Mouse (Mus musculus) stomach, embryonic 14.5 days (tissue): Measurements from ENCODE around the gene Tmem72. TPM values are rescaled to one million over a fixed set of nuclear protein-coding genes. Genes with fewer than 3 reads are reported as not detected.

ENCODE experiments used
- ATAC-seq: fragments of 200-750 bp; cut with Nextera tagmentation; 2 replicates; pipeline ENCODE4 v1.8.0; 2017; ENCODE audit warnings: low read depth, moderate TSS enrichment; ENCODE audit not compliant: insufficient number of reproducible peaks, insufficient read depth, low FRiP score
- H3K27ac ChIP-seq: fragments of 300-500 bp; sonication (generic); 2 replicates; pipeline ENCODE4 v1.5.1; 2014; ENCODE audit warnings: mild to moderate bottlenecking, low read length, moderate library complexity, mixed read lengths
- H3K27me3 ChIP-seq: fragments of 300-500 bp; sonication (generic); 2 replicates; pipeline ENCODE4 v1.6.1; 2014; ENCODE audit warnings: low read length, control low read depth, mixed read lengths; ENCODE audit not compliant: control insufficient read depth, insufficient read depth
- H3K36me3 ChIP-seq: fragments of 300-500 bp; sonication (generic); 2 replicates; pipeline ENCODE4 v1.6.1; 2014; ENCODE audit warnings: mild to moderate bottlenecking, control low read depth, low read length, moderate library complexity, mixed read lengths; ENCODE audit not compliant: control insufficient read depth, insufficient read depth
- H3K4me1 ChIP-seq: fragments of 300-500 bp; sonication (generic); 2 replicates; pipeline ENCODE4 v1.6.1; 2014; ENCODE audit warnings: low read length, control low read depth, mixed read lengths; ENCODE audit not compliant: control insufficient read depth, insufficient read depth
- H3K4me2 ChIP-seq: fragments of 300-500 bp; sonication (generic); replicated peaks from 2 replicates; pipeline ENCODE4 v1.6.1; 2014; ENCODE audit warnings: low read depth, low read length, control low read depth
- H3K4me3 ChIP-seq: fragments of 300-500 bp; sonication (generic); 2 replicates; pipeline ENCODE4 v1.5.1; 2014; ENCODE audit warnings: low read depth, low read length, control low read depth
- H3K9ac ChIP-seq: fragments of 300-500 bp; sonication (generic); replicated peaks from 2 replicates; pipeline ENCODE4 v1.6.1; 2014; ENCODE audit warnings: low read depth, mild to moderate bottlenecking, control low read depth, low read length, moderate library complexity, mixed read lengths
- H3K9me3 ChIP-seq: fragments of 300-500 bp; sonication (generic); 2 replicates; pipeline ENCODE4 v1.6.1; 2016; ENCODE audit warnings: low read depth, low read length, control low read depth; ENCODE audit not compliant: control insufficient read depth
- WGBS: fragments of 180-500 bp; shearing (Covaris S2); extraction: QIAGEN DNeasy Blood & Tissue Kit; methylation state at CpG from one replicate; pipeline ENCODE4 v1.1.7; 2014; 5-methylcytosine and 5-hydroxymethylcytosine counted together
- polyA plus RNA-seq: library from polyadenylated mRNA; unstranded; fragments of >200 nt; fragmentation: Nextera tagmentation; extraction: Ambion mirVana; gene quantifications from 2 replicates; pipeline ENCODE4 v1.2.1, GENCODE M21; 2014

The Tmem72 gene
- 0.06 and 0.07 TPM in 2 replicates for polyA plus RNA-seq

DNA sequence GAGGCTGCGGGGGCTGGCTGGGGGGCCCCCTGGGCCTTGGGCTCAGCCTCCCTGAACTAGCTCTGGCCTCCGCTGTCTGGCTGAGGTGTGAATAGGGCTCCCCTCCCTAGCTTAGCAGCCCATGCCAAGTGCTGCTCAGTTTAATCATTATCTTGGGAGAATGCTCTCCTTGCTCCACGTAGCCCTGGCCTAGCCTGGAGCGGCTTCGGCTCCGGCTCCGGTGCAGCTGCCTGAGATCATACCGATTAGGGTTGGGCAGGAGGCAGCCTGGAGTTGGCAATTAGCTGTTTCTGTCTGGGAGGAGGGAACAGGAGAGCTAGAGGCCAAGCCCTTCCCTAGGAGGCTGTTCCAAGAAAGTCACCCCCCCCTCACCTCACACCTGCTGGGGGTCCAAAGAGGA lies at the start of gene Tmem72:
TSS of gene Tmem72 (minus strand) at position 248 of the 400 bp plus-strand sequence.
- H3K4me1 ChIP-seq: no peaks in the 10 kb centered on the region
- H3K4me2 ChIP-seq: no peak within 1 kb of the TSS
- no peak within 1 kb of the TSS for H3K4me3 ChIP-seq
- H3K9ac ChIP-seq: no peak within 1 kb of the TSS
- ATAC-seq: 0 out of 2 replicates have a peak, but pooled peaks have one; percentile 61
- WGBS: 49% methylated on average over 8 of the region's 8 CpGs
- no peaks in the 10 kb centered on the region for H3K9me3 ChIP-seq
- H3K36me3 ChIP-seq: no peaks in the 10 kb centered on the region
- H3K27me3 ChIP-seq: no peaks in the 10 kb centered on the region
- no peak within 1 kb of the TSS for H3K27ac ChIP-seq

- Histone ChIP-seq H3K27ac (no peak overlapping the region), H3K9me3 (no peaks in the 10 kb centered on the region), H3K36me3 (no peaks in the 10 kb centered on the region), H3K9ac (no peak overlapping the region), H3K4me3 (no peak overlapping the region), H3K4me2 (no peak overlapping the region), H3K4me1 (no peaks in the 10 kb centered on the region), H3K27me3 (no peaks in the 10 kb centered on the region)
- WGBS: 80% methylated on average over 4 of the region's 4 CpGs
- no peak for ATAC-seq
These were observed 47.8 kb upstream of the Tmem72 start for GRCm38 (mm10) chr6:116764524-116764923.

DNA sequence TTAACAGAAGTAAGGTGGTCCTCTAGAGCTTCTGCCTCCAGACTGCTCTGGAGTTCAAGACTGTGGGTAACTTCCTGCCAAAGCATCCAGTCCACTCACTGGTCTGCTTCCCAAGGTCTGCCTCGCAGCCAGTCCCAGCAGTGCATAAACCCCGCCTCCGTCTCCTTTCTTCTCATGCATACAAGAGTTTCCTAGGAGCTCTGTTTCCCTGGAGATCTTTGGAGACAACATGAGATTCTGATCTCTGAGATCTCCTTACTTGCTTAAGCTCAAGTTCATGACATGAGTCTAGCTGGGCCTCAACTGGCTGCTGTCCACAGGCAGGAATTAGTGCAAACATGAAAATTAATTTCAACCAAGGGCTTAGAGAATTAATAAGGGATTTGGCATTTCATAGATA lies 45.6 kb upstream of the Tmem72 start:
- WGBS: 51% methylated on average over 3 of the region's 3 CpGs
- H3K27me3 ChIP-seq: no peaks in the 10 kb centered on the region
- H3K27ac ChIP-seq: no peak overlapping the region
- no peak overlapping the region for H3K4me2 ChIP-seq
- no peaks in the 10 kb centered on the region for H3K4me1 ChIP-seq
- no peak for ATAC-seq
- H3K4me3 ChIP-seq: no peak overlapping the region
- no peaks in the 10 kb centered on the region for H3K36me3 ChIP-seq
- H3K9me3 ChIP-seq: no peaks in the 10 kb centered on the region
- no peak overlapping the region for H3K9ac ChIP-seq

DNA sequence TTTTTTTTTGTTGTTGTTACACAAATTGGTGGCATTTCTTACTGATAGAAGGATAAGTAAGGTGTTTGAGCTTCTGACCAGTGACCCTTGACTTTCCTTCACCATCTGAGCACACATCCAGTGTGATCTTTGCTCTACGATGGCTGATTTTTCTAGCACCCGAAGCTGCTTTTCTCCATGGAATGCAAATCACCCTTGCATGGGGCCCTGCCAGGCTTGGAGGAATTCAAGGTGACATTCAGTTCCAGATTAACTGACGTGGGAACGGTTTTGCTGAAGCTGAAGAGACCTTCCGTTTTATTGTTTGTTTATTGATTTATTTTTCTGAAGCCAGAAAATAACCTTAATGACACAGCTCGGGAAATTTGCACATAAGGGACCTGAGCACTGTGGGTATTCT lies 43.5 kb upstream of the Tmem72 start:
- H3K4me2 ChIP-seq: no peak overlapping the region
- no peaks in the 10 kb centered on the region for H3K4me1 ChIP-seq
- H3K9me3 ChIP-seq: no peaks in the 10 kb centered on the region
- ATAC-seq: no peak
- H3K4me3 ChIP-seq: no peak overlapping the region
- no peaks in the 10 kb centered on the region for H3K36me3 ChIP-seq
- 69% methylated on average over 6 of the region's 6 CpGs for WGBS
- no peaks in the 10 kb centered on the region for H3K27me3 ChIP-seq
- H3K27ac ChIP-seq: no peak overlapping the region
- no peak overlapping the region for H3K9ac ChIP-seq

DNA sequence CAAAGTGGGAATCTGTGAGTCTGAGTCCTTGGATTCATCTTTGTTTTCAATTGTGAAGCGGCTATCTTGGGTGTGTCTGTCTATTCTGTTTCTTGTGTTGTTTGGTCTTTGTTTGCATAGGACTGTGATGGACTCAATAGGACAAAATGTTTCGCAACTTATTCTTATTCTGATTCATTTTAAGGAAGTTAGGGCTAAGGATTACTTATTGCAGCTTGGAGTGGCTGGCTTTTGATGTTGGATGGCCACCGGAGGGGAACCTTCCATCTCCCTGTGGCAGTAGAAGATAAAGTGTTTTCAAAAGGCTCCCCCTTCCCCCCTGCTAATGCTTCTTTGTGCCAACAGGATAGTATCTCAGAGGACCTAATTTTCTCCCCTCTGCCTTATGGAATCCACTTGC lies 39.7 kb upstream of the Tmem72 start:
- H3K4me2 ChIP-seq: no peak overlapping the region
- H3K27ac ChIP-seq: no peak overlapping the region
- H3K4me3 ChIP-seq: no peak overlapping the region
- no peak for ATAC-seq
- H3K27me3 ChIP-seq: no peaks in the 10 kb centered on the region
- no peaks in the 10 kb centered on the region for H3K9me3 ChIP-seq
- no peaks in the 10 kb centered on the region for H3K36me3 ChIP-seq
- no peak overlapping the region for H3K9ac ChIP-seq
- 75% methylated on average over 3 of the region's 3 CpGs for WGBS
- no peaks in the 10 kb centered on the region for H3K4me1 ChIP-seq

DNA sequence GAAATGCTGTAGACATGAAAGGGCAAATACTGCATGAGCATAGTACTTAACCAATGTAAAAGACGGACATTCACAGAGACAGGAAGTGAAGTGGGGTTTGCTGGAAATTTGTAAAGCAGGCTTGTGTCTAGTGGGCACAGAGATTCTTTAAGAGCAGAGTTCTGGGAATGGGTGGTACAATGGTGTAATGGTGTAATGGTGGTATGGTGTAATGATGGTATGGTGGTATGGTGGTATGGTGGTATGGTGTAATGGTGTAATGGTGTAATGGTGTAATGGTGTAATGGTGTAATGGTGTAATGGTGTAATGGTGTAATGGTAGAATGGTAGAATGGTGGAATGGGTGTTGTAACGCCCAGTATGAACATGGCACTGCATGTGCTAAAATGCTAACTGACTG lies 21.3 kb upstream of the Tmem72 start:
- WGBS: 78% methylated on average over 2 of the region's 2 CpGs
- Histone ChIP-seq H3K27me3 (no peaks in the 10 kb centered on the region), H3K27ac (no peak overlapping the region)

GRCm38 (mm10) chr6:116735361-116735760 lies 18.6 kb upstream of the Tmem72 start:
- Histone ChIP-seq H3K36me3 (no peaks in the 10 kb centered on the region), H3K27ac (no peak overlapping the region), H3K4me1 (no peaks in the 10 kb centered on the region), H3K27me3 (no peaks in the 10 kb centered on the region), H3K9me3 (no peaks in the 10 kb centered on the region), H3K4me2 (no peak overlapping the region), H3K9ac (no peak overlapping the region), H3K4me3 (no peak overlapping the region)
- no peak for ATAC-seq
- WGBS: 89% methylated on average over 5 of the region's 5 CpGs

More for the DNA sequence above, 21.3 kb upstream of the Tmem72 start:
- H3K4me3 ChIP-seq: no peak overlapping the region
- no peak overlapping the region for H3K4me2 ChIP-seq
- no peak for ATAC-seq
- H3K9ac ChIP-seq: no peak overlapping the region
- H3K4me1 ChIP-seq: no peaks in the 10 kb centered on the region
- H3K36me3 ChIP-seq: no peaks in the 10 kb centered on the region
- no peaks in the 10 kb centered on the region for H3K9me3 ChIP-seq

- Histone ChIP-seq H3K4me1 (no peaks in the 10 kb centered on the region), H3K27ac (no peak overlapping the region), H3K4me2 (no peak overlapping the region), H3K27me3 (no peaks in the 10 kb centered on the region), H3K4me3 (no peak overlapping the region), H3K36me3 (no peaks in the 10 kb centered on the region), H3K9ac (no peak overlapping the region), H3K9me3 (no peaks in the 10 kb centered on the region)
- 70% methylated on average over 4 of the region's 4 CpGs for WGBS
- ATAC-seq: no peak
These were observed 16.9 kb upstream of the Tmem72 start for GRCm38 (mm10) chr6:116733577-116733976.

DNA sequence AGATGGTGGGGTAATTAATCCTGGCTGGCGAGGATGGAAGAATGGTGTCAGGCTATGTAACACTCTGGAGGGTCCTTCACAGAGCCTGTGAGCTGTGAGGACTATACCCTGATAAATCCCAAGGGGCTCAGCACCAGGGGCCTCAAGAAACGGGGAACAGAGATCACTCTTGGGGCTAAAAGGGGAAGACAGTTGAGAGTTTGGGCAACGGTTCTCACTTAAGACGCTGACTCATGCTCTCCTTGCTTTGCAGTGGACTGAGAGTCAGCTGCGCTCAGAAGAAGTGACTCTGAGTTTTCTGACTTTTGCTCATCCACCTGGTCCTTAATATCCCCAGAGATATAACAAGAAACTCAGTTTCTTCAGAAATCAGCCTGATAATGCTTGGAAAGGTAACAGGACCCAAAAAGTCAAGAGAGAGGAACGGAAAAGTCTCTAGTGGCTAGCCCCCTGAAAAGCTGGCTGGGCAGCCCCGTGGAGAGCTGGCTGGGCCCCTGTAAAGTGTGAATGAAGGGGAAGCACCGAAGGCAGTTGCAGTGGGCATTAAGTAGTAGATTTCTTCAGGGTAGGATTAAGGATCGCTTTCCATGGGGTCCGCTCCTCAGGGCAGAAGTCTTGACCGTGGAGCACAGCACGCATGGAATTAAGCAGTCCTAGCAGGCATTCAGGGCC lies 7.9 kb upstream of the Tmem72 start:
- Histone ChIP-seq H3K27me3 (no peaks in the 10 kb centered on the region), H3K4me3 (no peak overlapping the region), H3K4me2 (no peak overlapping the region), H3K9me3 (no peaks in the 10 kb centered on the region), H3K4me1 (no peaks in the 10 kb centered on the region), H3K27ac (no peak overlapping the region), H3K9ac (no peak overlapping the region), H3K36me3 (no peaks in the 10 kb centered on the region)
- no peak for ATAC-seq
- 83% methylated on average over 12 of the region's 12 CpGs for WGBS
